Mouse (Mus musculus) R1 (cell line): ENCODE data around the gene Med12l.

Experiments
- DNase-seq: peaks from one replicate; pipeline ENCODE4 v3.0.0-alpha.2; 2018; ENCODE audit warnings: low read depth, low spot score

Med12l gene

DNA sequence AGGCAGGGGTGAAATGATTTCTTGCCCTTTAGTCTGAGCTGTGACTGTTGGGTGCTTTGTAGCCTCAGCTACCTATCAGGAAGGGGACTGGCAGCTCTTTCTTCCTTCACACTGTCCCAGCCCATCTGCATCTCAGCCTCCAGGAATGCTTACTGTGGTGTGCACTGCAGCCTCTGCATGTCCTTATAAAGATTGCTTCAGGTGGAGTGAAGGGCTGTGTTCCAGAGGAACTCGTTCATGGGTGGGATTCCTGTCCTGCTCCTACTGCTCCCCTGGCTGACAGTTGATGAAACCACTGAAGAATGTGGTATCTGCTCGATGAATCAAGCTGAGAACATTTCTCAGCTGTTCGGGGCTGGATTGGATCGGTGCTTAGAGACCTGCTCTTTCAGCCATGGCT lies 181.7 kb downstream of the Med12l start:
- DNase-seq, result no peak

DNA sequence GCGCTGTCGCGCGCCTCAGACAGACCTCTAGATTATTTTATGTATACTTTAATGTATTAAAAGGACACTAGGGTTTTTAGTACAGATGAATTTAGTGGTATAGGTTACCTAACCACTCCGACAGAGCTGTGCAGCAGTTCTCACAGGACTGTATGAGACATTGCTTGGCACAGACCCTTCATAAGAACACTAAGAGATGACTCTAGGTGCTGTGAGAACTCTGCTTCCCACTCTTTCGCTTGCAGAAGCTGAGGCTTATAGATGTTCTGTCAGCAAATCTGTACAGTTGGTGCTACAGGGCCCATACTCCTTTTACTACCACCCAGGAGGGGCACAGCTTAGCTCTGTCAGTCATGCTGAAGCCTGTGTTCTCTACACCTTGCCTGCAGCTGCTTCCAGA lies 186.0 kb downstream of the Med12l start:
- no peak for DNase-seq

DNA sequence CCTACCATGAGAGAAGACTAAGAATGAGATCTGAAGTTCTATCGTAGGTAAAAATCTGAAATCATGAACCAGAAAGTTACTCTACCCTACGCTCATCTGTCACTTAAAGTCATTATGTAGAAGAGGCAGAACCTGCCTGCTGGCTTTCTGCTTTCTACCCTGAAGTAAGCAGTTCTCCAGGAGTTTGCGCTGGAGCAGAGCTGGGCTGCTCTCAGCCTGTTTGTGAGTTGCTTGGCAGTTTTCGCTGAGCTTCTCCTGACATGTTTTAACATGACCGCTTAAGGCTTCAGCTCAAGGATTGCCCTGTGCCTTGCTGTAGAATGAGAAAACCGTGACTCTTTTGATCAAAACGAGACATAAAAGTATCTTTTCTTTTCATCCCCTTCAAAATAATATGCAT lies 188.5 kb downstream of the Med12l start:
- DNase-seq, result no peak

DNA sequence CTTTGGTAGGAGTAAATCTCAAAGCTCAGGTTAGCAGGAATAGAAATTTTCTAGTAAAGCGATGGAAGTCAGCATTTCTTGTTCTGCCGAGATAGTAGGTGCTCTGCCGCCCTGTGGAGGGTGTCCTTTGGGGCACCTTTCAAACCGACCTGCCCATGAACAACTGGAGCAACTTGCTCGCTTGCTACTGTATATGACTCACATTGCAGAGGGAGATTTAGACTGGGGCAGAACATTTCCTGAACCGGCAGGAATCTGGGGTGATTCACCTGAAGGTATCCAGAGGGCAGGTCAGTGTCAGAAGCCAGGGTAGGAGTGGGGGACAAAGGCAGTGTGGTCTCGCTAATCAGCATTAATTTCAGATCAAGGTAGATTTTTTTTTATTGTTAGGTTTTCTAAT lies 189.3 kb downstream of the Med12l start, which contains the start of gene Gpr87:
TSS of gene Gpr87 (minus strand) at position 167 of the 400 bp plus-strand sequence.
- DNase-seq, result no peak

DNA sequence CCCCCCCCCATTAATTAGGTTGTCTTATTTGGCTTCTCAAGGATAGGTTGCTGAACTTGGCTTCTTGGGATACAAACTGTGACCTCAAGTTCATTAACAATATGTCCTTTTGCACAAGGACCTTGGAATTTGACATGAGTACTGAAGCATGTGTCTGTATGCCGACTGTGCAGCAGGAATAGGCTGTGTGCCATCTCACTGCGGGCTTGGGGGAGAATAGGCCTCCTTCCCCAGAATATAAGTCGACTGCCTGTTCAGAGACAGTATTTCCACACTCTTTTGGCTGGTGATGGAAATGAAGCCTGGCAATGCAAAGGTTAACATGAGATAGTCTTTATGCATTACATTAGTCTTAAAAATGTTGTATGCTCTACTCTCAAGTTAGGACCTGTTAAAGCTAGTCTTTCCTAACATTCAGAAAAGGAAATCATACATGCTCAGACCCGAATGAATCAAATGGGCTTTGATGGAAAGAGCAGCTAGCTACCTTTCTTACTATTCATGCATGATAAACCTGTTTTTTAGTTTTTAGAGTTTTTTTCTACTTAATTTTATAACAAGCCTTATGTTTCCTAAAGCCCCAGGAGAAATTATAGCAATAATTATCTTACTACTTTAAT lies 191.8 kb downstream of the Med12l start:
- DNase-seq, result no peak

DNA sequence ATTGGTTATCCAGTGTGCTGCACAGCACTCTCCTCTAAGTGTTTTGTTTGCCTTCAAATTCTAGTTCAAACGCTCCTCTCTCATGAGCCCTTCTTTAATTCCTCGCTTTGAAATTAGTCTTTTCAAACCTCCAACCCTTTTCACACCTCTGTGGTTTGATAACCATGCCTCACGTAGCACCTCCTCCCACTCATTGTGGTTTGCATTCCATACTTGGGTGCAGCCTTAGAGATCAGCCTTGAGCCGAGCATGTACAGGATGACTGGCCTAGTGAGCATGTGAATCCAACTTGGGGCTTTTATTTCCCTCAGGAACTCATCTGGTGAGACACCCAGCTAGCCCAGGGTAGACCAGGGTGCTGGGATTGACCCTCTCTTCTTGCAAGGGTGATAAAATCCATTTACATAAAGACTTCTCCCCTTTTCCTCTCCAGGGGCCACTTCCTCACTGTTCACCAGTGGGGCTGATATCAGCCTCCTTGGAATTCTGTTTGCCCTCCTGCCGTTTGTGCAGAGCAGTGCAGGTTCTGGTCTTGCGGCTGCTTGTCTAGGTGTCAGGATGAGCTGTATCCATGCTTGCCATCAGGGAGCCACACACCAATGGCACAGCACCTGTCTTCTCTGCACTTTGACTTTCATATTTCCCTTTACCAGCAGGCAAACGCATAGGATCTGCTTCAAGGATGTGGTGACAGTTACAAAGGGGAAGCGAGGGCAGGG lies 198.3 kb downstream of the Med12l start:
- DNase-seq, result peak; percentile 68

DNA sequence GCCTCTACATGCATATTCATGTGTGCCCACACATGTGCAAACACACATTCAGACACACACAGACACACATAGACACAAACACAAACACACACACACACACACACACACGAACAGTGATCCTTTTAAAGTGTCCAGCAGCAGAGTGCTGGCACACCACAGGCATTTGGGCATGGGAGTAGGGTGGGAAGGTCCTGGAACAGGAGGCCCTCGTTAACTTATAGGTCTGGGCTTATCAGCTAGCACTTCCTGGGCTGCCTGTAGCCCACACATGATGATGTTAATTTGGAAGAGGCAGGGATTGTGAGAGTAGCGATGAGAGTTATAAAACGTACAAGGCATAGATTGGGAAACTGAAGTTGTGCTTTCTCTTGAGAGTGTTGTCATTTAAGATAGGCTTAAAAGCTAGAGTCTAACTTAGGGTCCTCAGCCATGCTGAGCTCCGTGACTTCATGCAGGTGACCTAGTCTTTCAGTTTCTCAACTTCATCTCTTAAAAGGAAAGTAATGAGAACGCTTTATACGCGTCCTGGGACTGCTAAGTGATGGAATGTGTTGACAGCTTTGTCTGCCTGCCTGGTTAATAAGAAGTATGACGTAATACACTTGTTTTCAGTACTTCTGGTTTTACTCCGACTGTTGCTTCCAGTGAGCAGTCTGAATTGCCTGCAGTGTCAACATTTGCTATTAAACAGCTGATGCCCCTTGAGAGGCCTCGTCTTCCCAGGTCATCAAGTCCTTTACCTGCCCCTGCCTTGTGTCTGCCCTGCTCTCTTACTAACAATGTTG lies 199.3 kb downstream of the Med12l start:
- DNase-seq, result no peak

DNA sequence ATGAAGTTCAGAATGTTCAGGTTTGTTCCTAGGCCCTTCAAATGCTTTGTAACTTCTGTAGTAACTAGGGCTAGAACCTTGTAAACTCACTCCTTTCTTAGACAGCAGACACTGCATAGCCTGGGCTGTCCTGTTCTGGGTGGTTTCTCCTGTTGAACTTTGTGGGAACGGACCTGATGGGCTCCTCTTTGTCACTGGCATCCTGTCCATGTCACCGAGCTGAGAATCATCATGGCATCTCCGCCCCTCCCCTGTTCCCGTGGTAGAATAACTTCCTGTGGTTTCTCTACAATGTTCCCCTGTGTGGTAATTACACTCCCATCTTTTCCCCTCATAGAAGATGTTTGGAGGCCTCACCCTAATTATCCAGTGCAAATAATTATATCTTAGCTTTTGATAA lies 200.3 kb downstream of the Med12l start:
- DNase-seq, result no peak

DNA sequence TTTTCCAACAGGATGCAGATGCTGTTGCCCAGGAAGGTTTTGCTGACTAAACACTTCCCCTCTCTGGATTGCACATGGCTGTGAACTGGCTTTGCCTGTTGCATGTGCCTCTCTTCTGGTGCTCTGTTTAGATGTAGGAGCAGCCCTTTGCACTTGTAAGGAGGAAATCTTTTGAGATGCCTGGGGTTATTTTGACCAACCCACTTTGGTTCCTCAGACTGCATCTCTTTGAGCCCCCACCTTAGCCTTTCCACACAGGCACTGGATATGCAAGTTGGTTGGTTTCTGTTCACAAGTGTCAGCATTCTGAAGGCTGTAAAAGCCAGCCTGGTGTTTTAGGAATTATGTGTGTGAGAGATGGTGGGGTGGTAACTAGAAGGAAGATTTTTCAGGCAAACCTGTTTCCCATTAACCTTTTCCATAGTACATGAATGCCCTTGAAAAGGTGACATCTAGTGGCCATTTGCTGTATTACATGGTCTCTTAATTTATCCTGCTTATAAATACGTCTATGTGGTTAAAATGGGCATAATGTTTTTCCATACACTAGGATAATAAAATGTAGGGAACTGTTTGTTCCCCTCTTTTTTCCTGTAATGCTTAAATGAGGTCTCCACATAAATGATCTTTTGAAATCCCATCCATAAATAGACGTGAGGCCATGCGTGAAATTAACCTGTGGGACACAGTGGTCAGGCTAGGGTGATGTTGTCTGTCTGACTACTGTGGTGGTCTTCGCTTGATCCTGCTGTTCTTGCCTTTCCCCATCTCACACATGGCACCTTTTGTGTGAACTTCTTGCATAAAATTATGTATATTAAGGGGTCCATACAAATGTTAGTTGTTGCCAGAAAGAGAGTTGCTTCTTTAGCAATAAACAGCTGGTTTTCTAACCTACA lies 203.3 kb downstream of the Med12l start:
- peak; percentile 74 for DNase-seq

DNA sequence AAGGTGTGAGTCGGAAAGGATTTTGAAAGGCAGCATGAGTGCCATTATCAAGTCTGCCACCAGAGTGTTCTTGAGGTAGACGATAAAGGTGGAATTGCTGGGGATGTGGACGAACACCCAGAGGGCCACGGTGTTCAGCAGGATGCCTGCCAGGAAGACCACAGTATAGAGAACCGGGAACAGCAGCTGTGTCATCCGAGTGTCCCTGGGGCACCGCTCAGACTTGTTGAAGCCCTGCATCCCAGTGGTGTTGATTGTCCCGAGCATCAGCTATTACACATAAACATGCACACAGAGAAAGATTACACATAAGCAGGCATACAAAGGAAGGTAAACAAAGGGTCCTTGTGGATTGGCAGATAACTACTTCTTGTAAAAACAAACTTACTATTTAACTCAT lies 204.5 kb downstream of the Med12l start:
- peak; percentile 28 for DNase-seq

DNA sequence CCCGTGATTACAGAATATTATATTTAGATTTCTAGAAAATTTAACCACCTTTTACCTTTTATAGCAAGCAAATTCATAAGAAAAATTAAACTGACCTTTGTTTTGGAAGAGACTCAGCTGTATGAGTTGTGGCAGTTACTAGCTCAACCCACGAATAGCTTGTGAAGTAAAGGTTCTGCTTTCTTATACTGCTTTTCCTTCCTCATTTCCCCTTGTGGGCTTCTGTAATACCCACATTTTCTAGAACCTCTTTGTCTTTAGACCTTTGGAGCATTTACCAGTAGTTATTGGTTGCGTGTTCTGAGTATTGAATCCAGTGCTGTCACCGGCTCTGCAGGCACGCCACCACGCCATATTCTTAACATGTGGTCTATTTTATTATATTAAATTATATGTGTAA lies 205.1 kb downstream of the Med12l start, which contains the start of gene P2ry13:
TSS of gene P2ry13 (minus strand) at position 156 of the 400 bp plus-strand sequence.
- no peak for DNase-seq

DNA sequence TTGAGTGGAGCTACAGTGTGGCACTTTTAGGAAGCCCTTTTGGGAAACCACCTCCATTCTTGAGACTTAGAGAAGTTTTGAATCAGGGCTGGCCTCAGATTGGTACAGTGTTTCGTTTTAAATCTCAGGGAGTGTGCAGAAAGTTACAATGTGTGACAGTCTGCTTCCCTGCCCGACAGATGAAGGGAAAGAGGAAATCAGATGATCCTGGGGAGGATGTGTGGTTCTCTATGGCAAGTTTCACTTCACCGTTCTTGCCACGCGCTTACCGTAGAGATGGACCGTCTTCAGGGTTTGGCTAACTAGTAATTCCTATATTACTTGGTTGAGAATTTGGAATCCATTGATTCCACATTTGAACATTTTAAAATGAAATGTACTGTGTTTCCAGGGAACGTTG lies 206.2 kb downstream of the Med12l start:
- no peak for DNase-seq

DNA sequence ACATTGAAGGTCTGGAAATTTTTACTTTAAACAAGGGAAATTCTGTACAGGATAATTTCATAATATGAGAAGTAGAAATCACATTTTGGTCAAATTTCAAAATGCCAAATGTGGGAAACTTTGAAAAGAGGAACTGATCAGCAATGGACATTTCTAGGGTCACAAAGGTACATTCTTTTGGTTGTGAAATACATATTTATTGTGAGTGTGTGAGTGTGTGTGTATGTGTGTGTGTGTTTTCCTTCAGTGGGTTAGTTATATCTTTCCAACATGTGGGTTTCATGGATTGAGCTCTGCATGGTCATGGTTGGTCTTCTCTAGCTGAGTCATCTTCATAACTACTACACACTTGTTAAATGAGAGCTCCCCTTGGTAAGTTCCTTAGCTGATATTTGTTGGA lies 206.8 kb downstream of the Med12l start:
- DNase-seq, result no peak

DNA sequence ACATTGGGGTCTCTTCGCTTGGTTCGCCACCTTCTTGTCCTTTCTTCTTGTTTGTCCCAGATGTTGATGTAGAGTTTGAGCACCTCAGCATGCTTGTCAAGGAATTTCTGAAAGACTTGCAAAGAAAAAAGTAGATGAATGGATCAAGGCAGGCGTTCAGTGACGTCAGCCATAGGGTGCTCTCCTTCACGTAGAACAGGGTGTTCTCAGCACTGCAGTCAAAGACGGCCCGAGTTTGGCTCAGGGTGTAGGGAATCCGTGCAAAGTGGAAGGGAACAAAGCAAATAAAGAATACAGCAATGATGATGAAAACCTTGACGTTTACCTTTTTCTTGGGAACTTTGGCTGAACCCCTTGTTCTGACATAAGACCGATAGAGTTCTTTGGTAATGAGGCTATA lies 211.6 kb downstream of the Med12l start:
- DNase-seq, result no peak

DNA sequence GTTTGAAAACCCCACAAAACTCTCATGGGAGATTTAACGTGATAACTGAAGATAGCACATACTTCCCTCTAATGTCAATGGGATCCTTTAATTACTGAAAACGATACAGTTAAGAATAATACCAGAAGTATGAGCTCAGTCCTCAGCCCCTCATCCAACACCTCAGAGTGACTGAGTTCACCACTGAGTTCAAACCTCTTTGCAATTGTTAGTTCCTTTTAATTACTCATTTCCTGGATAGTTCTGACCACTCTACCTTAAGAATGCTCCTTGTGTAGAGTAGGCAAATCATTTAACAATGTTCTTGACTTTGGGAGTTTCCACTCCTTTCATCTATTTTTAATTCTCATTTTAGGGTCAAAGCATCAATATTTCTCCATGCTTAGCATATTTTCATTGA lies 213.7 kb downstream of the Med12l start:
- DNase-seq, result no peak

DNA sequence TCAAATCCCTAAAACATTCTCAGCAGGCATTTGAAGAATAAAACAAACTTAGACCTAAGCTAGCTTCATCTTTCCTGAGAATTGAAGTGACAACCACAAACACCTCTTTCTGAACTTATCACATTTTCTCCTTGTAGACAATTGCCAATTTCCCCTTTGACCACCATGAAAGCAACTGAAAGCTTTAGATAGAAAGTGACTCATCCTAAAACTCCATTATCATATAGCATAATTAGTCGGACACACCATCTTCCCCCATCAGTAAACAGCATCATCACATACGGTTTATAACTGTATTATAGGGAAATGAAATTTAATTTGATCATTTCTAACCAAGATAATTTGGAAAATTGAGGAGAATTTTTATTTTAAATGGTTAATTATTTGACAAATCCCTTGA lies 216.7 kb downstream of the Med12l start:
- DNase-seq, result no peak

DNA sequence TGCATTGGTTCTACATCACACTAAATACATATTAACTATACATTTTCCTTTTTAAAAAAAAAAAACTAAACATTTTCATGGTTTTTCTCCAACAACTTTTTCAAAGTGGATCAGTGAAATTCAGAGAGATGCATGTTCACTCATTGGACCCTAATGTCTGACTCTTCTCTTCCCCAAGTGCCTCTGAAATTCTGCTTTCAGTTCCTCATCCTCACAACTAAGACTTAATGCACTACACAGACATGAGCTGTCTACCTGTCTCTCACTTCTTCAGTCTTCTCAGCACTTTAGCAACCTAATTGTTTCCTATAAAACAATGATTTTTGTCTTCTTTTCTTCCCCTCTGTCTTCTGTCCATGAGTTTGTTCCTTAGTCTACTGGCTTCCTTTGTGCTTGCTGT lies 219.8 kb downstream of the Med12l start:
- no peak for DNase-seq

DNA sequence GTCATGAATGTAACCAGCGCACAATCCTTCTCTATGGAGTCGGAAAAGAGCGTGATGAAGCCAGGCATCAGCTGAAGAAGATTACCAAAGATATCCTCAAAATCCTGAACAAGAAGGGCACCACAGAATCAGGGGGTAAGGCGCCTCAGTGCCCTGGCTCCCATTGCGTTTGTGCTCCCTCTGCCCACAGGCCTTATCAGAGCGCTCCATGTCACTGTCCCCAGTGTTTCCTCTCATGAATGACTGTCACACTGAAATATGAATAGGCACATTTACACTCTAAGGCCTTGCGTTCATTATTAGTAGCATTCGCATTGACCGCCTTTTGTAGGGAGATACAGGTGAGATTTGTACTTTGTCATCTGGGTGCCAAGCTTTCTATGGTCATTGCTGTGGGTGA lies 222.1 kb downstream of the Med12l start:
- DNase-seq, result no peak

DNA sequence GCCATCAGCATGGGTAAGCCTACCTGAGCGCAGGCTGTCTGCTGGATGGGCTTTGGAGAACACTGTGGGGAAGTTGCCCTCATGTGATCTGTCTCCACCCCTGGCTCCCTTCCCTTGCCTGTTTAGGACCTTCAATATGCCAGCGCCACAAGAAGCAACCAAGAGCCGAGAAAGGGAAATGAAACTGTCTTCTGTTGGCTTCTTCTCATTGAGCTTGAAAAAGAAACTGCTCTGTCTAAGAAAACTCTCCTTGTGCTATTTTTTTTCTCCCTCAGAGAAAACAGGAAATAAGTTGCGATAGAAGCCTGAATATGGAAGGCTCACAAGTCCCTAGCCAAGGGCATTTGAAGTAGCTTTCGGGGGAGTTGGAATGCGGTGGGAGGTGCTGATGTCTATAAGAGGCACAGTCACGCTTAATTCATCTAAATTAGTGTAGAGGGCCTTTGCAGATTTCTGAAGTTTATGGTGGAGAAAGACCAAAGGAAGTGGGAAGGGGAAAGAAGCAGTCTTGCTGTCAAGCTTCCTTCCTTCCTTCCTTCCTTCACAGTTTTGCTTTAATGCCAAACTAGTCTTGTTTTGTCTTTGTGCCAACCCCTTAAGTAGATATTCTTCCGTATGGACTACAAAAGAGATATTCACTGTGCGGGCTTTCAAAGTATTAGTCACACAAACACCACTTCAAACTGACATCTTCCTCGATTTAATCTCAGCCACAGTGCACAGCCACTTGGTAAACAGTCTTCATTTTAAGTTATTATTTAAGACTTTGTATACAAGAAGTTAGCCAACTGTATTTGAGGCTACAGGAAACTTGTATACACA lies 223.3 kb downstream of the Med12l start:
- DNase-seq, result no peak

DNA sequence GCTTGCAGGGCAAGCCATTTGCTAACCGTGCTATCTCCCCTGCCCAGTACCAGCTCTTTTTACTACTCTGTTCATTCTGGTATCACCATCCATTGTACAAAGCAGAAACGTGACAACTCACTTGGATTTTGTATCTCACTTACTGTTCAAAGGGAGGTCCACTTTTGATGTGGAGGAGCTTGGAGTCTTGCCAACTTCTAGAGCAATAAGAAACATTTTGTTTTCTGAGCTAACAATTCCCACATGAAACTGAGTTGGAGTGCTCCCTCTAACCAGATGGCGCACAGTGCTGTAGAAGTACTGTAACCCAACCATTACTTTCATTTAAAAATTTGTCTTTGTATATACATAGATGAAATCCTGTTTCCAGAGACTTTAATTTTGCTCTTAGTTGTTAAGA lies 225.3 kb downstream of the Med12l start:
- no peak for DNase-seq

DNA sequence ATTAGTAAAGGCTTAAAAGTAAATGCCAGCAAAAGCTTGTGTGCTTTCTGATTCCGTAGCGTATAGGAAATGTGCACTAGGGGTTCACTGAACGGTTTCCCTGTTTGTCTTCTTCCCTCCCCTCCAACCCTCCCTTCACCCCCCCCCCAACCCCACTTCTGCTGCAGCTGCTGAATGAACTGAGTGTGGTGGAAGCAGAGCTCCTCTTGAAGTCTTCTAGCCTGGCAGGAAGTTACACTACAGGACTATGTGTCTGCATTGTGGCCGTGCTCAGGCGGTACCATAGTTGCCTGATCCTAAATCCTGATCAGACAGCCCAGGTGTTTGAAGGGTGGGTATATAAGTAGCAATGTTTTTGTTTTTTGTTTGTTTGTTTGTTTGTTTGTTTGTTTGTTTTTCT lies 229.3 kb downstream of the Med12l start:
- DNase-seq, result no peak
